Mouse (Mus musculus) CH12.LX (cell line): ENCODE measurements around the gene Cyp1a1. TPM values are rescaled to one million over a fixed set of nuclear protein-coding genes. Genes with fewer than 3 reads are reported as not detected.

Experiments used
- DNase-seq: peaks from one replicate; pipeline ENCODE4 v3.0.0-alpha.2; 2013; ENCODE audit errors: extremely low read depth
- H3K27ac ChIP-seq: 2 replicates; pipeline ENCODE4 v1.5.1; 2012; ENCODE audit warnings: low read depth, mild to moderate bottlenecking, control low read depth, moderate library complexity; ENCODE audit not compliant: insufficient read depth
- H3K27me3 ChIP-seq: replicated peaks from 2 replicates; pipeline ENCODE3; 2012; ENCODE audit warnings: inconsistent platforms
- H3K36me3 ChIP-seq, 2 experiments: replicated peaks in 1 of 2; 2 replicates each; pipeline versions ENCODE3 to v1.6.1; 2012; ENCODE audit warnings: inconsistent platforms in 1 of 2, low read length in 1 of 2, mild to moderate bottlenecking in 1 of 2, mixed read lengths in 1 of 2, moderate library complexity in 1 of 2; ENCODE audit not compliant: control insufficient read depth in 1 of 2, insufficient read depth in 1 of 2
- H3K4me1 ChIP-seq, 2 experiments: 2 replicates each; pipeline ENCODE4 v1.6.1; 2012; ENCODE audit warnings: inconsistent platforms in 1 of 2, moderate library complexity in 1 of 2; ENCODE audit not compliant: insufficient read depth in 2 of 2, control insufficient read depth in 1 of 2
- H3K4me2 ChIP-seq: 2 replicates; pipeline ENCODE4 v1.6.1; 2012; ENCODE audit warnings: low read depth, mild to moderate bottlenecking, control low read depth; ENCODE audit not compliant: poor library complexity, insufficient read depth, severe bottlenecking
- H3K4me3 ChIP-seq, 3 experiments: fragments of 150-350 bp in 1 of 3; sonication (generic) in 1 of 3; replicated peaks in 1 of 3; 2 replicates each; pipeline versions ENCODE3 to v1.5.1; 2011 to 2012; ENCODE audit warnings: low read depth in 2 of 3, low read length in 2 of 3, mild to moderate bottlenecking in 2 of 3, moderate library complexity in 2 of 3, control low read depth in 1 of 3, improper control_type of control experiment in 1 of 3, inconsistent platforms in 1 of 3, mixed read lengths in 1 of 3; ENCODE audit not compliant: poor library complexity in 1 of 3
- H3K79me2 ChIP-seq: replicated peaks from 2 replicates; pipeline ENCODE4 v1.6.1; 2012; ENCODE audit warnings: mild to moderate bottlenecking, moderate library complexity; ENCODE audit not compliant: control insufficient read depth, poor library complexity, insufficient read depth, severe bottlenecking; ENCODE audit errors: extremely low read depth
- H3K9ac ChIP-seq: 2 replicates; pipeline ENCODE4 v1.6.1; 2012; ENCODE audit warnings: low read depth, mild to moderate bottlenecking, control low read depth, moderate library complexity; ENCODE audit not compliant: insufficient read depth
- H3K9me3 ChIP-seq: replicated peaks from 2 replicates; pipeline ENCODE3; 2012; ENCODE audit warnings: low read length, inconsistent platforms, mixed read lengths
- BHLHE40 ChIP-seq: IDR thresholded peaks from 2 replicates; pipeline ENCODE4 v1.6.1; 2011; ENCODE audit warnings: mild to moderate bottlenecking, low read depth, low read length, improper control_type of control experiment
- CHD2 ChIP-seq: IDR thresholded peaks from 2 replicates; pipeline ENCODE4 v1.6.1; 2011; ENCODE audit warnings: low read length, improper control_type of control experiment
- E2F4 ChIP-seq: IDR thresholded peaks from 2 replicates; pipeline ENCODE4 v1.6.1; 2011; ENCODE audit warnings: low read depth, low read length, improper control_type of control experiment; ENCODE audit not compliant: insufficient replicate concordance
- ELF1 ChIP-seq: IDR thresholded peaks from 2 replicates; pipeline ENCODE4 v1.6.1; 2014; ENCODE audit warnings: low read depth, mild to moderate bottlenecking, inconsistent platforms, low read length, improper control_type of control experiment
- EP300 ChIP-seq: IDR thresholded peaks from 2 replicates; pipeline ENCODE4 v1.6.1; 2011; ENCODE audit warnings: low read length, improper control_type of control experiment
- GABPA ChIP-seq: IDR thresholded peaks from 2 replicates; pipeline ENCODE4 v1.6.1; 2012; ENCODE audit warnings: low read depth, low read length, improper control_type of control experiment, inconsistent platforms; ENCODE audit not compliant: insufficient replicate concordance
- IRF4 ChIP-seq: IDR thresholded peaks from 2 replicates; pipeline ENCODE4 v1.6.1; 2014; ENCODE audit warnings: low read depth, mild to moderate bottlenecking, inconsistent platforms, low read length, improper control_type of control experiment
- JUN ChIP-seq: IDR thresholded peaks from 2 replicates; pipeline ENCODE4 v1.6.1; 2011; ENCODE audit warnings: low read depth, mild to moderate bottlenecking, low read length, improper control_type of control experiment, moderate library complexity; ENCODE audit not compliant: insufficient read depth
- KAT2A ChIP-seq: IDR thresholded peaks from 2 replicates; pipeline ENCODE4 v1.6.1; 2012; ENCODE audit warnings: low read length, improper control_type of control experiment, inconsistent platforms; ENCODE audit not compliant: insufficient replicate concordance
- MAX ChIP-seq: IDR thresholded peaks from 2 replicates; pipeline ENCODE4 v1.6.1; 2011; ENCODE audit warnings: low read length, improper control_type of control experiment
- MAZ ChIP-seq: IDR thresholded peaks from 2 replicates; pipeline ENCODE4 v1.6.1; 2012; ENCODE audit warnings: low read depth, mild to moderate bottlenecking, inconsistent platforms, low read length, improper control_type of control experiment, moderate library complexity
- NRF1 ChIP-seq: IDR thresholded peaks from 2 replicates; pipeline ENCODE4 v1.6.1; 2014; ENCODE audit warnings: low read depth, mild to moderate bottlenecking, inconsistent platforms, low read length, improper control_type of control experiment, moderate library complexity
- PAX5 ChIP-seq: IDR thresholded peaks from 2 replicates; pipeline ENCODE4 v1.6.1; 2012; ENCODE audit warnings: low read length, inconsistent platforms, mixed read lengths
- POLR2A ChIP-seq: IDR thresholded peaks from 2 replicates; pipeline ENCODE4 v1.6.1; 2011; ENCODE audit warnings: low read depth, mild to moderate bottlenecking, improper control_type of control experiment, low read length
- RAD21 ChIP-seq: IDR thresholded peaks from 2 replicates; pipeline ENCODE4 v1.6.1; 2011; ENCODE audit warnings: low read depth, mild to moderate bottlenecking, low read length, improper control_type of control experiment, moderate library complexity
- RCOR1 ChIP-seq: conservative IDR thresholded peaks from 2 replicates; pipeline ENCODE4 v1.6.1; 2012; ENCODE audit warnings: low read depth, mild to moderate bottlenecking, inconsistent platforms, low read length, improper control_type of control experiment
- SIN3A ChIP-seq: IDR thresholded peaks from 2 replicates; pipeline ENCODE4 v1.6.1; 2012; ENCODE audit warnings: low read length, improper control_type of control experiment, inconsistent platforms
- SMC3 ChIP-seq: IDR thresholded peaks from 2 replicates; pipeline ENCODE4 v1.6.1; 2011; ENCODE audit warnings: low read depth, low read length, improper control_type of control experiment
- TBP ChIP-seq: conservative IDR thresholded peaks from 2 replicates; pipeline ENCODE4 v1.6.1; 2011; ENCODE audit warnings: low read depth, low read length, improper control_type of control experiment
- TCF12 ChIP-seq: IDR thresholded peaks from 2 replicates; pipeline ENCODE4 v1.6.1; 2014; ENCODE audit warnings: low read depth, mild to moderate bottlenecking, inconsistent platforms, low read length, improper control_type of control experiment
- UBTF ChIP-seq: IDR thresholded peaks from 2 replicates; pipeline ENCODE4 v1.6.1; 2012; ENCODE audit warnings: low read depth, mild to moderate bottlenecking, inconsistent platforms, low read length, improper control_type of control experiment, moderate library complexity
- USF1 ChIP-seq: IDR thresholded peaks from 2 replicates; pipeline ENCODE4 v1.6.1; 2014; ENCODE audit warnings: low read depth, mild to moderate bottlenecking, inconsistent platforms, low read length, improper control_type of control experiment
- ZKSCAN1 ChIP-seq: IDR thresholded peaks from 2 replicates; pipeline ENCODE4 v1.6.1; 2012; ENCODE audit warnings: low read depth, inconsistent platforms, low read length, improper control_type of control experiment, borderline replicate concordance
- ZNF384 ChIP-seq: IDR thresholded peaks from 2 replicates; pipeline ENCODE4 v1.6.1; 2012; ENCODE audit warnings: low read depth, low read length, improper control_type of control experiment, inconsistent platforms
- dilution Hi-C: fragments of 300-500 bp; cut with MboI; formaldehyde crosslinking; loops from 2 replicates; pipeline ENCODE4 v1.14.3; 2020; ENCODE audit warnings: low sequenced_read_pairs; ENCODE audit not compliant: extremely low pct_unique_long_range_greater_than_20kb, extremely low pct_ligation_motif_present
- in situ Hi-C: fragments of 300-500 bp; cut with MboI; formaldehyde crosslinking; loops from 3 replicates; pipeline ENCODE4 v1.14.3; 2019; ENCODE audit warnings: low sequenced_read_pairs, low pct_ligation_motif_present, low pct_unique_long_range_greater_than_20kb, mixed read lengths
- polyA plus RNA-seq: library from polyadenylated mRNA; unstranded; fragments of >175 nt; gene quantifications from 2 replicates; pipeline ENCODE4 v1.2.1, GENCODE M21; 2012; ENCODE audit warnings: low read depth; ENCODE audit not compliant: insufficient read length
- total RNA-seq, 2 experiments: library from RNA; depleted of rRNA; stranded (reverse); fragments of 300-350 nt in 1 of 2; fragments of >200 nt in 1 of 2; gene quantifications; 2 replicates each; pipeline ENCODE4 v1.2.3; 2012 to 2014

The Cyp1a1 gene
- total and polyA plus RNA-seq, 3 experiments, result 0.11 to 0.13 TPM; not detected in 1

DNA sequence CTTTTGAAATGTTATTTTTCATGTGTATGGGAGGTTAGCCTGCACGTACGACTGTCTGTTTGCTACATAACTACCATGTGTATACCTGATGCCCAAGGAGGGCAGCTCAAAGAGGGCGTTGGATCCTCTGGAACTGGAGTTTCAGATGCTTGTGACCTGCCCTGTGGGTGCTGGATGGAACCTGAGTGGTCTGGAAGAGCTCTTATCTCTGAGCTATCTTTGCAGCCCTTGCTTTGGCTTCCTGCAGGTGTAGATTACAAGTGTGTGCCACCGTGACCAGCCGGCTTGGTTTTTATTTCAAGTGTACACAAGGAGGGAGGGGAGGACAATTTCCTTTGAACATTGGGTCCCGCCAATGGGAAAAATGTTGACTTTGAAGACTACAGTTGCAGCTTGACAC lies 27.2 kb upstream of the Cyp1a1 start:
- Histone ChIP-seq H3K4me3 (no peak overlapping the region), H3K9ac (no peak overlapping the region), H3K79me2 (no peaks in the 10 kb centered on the region), H3K4me2 (no peak overlapping the region), H3K9me3 (peaks cover 5% of the 10 kb centered on the region), H3K4me1 (peaks cover 0 to 7% of the 10 kb centered on the region in 2 experiments; a peak in 2 of 4 replicates), H3K27me3 (peaks cover 6% of the 10 kb centered on the region), H3K36me3 (no peaks in the 10 kb centered on the region), H3K27ac (no peak overlapping the region)
- DNase-seq, result no peak
- dilution Hi-C loops, result no loop called here
- in situ Hi-C loops, result no loop called here
- TF ChIP-seq TCF12 (no peak), BHLHE40 (no peak), NRF1 (no peak), POLR2A (no peak), GABPA (no peak), MAX (no peak), ZNF384 (no peak), UBTF (no peak), SMC3 (no peak), PAX5 (no peak), MAZ (no peak), JUN (no peak), USF1 (no peak), SIN3A (no peak), KAT2A (no peak), CHD2 (no peak), ELF1 (no peak), IRF4 (no peak)

DNA sequence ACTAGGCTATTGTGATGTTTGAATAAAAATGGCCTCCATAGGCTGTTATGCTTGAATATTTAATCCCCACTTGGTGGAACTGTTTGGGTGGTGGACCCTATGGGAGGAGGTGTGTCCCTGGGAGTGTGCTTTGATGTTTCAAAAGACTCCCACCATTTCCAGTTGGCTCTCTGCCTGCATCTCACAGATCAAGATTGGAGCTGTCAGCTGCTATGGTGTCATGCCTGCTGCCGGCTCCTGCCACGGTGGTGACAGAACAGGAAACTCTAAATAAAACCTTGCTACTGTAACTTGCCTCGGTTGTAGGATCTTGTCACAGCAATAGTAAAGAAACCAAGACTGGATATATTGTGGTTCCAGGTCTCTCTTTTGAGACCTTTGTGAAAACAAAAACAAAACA lies 26.2 kb upstream of the Cyp1a1 start:
- H3K4me1 ChIP-seq, result no peaks in the 10 kb centered on the region; a peak in 1 of 4 replicates
- no peaks in the 10 kb centered on the region for H3K79me2 ChIP-seq
- no peak overlapping the region for H3K4me3 ChIP-seq
- peaks cover 7% of the 10 kb centered on the region for H3K27me3 ChIP-seq
- no peaks in the 10 kb centered on the region for H3K36me3 ChIP-seq
- in situ Hi-C loops, result no loop called here
- H3K27ac ChIP-seq, result no peak overlapping the region
- DNase-seq, result no peak
- H3K9me3 ChIP-seq, result peaks cover 5% of the 10 kb centered on the region
- TF ChIP-seq SIN3A, result no peak
- TF ChIP-seq ELF1, result no peak
- TF ChIP-seq TCF12, result no peak
- TF ChIP-seq RAD21, result no peak
- TF ChIP-seq CHD2, result no peak
- TF ChIP-seq ZKSCAN1, result no peak
- no peak for TF ChIP-seq RCOR1
- no peak for TF ChIP-seq EP300
- no peak for TF ChIP-seq MAX
- TF ChIP-seq E2F4, result no peak
- TF ChIP-seq SMC3, result no peak
- no peak for TF ChIP-seq BHLHE40
- TF ChIP-seq IRF4, result no peak
- TF ChIP-seq TBP, result no peak
- no peak for TF ChIP-seq UBTF
- TF ChIP-seq, all 38 proteins: peak for 0
- dilution Hi-C loops, result no loop called here
- Histone ChIP-seq H3K9ac (no peak overlapping the region), H3K4me2 (no peak overlapping the region)
